Mouse (Mus musculus) stomach, postnatal 0 days (tissue): Measurements from ENCODE around the gene Snapin.

Source experiments
- CTCF ChIP-seq: IDR thresholded peaks from 2 replicates; pipeline ENCODE4 v1.5.1; 2016; ENCODE audit warnings: antibody characterized with exemption, low read depth, mild to moderate bottlenecking, moderate library complexity
- EP300 ChIP-seq: optimal IDR thresholded peaks from 2 replicates; pipeline ENCODE3; 2016; ENCODE audit warnings: antibody characterized with exemption

DNA sequence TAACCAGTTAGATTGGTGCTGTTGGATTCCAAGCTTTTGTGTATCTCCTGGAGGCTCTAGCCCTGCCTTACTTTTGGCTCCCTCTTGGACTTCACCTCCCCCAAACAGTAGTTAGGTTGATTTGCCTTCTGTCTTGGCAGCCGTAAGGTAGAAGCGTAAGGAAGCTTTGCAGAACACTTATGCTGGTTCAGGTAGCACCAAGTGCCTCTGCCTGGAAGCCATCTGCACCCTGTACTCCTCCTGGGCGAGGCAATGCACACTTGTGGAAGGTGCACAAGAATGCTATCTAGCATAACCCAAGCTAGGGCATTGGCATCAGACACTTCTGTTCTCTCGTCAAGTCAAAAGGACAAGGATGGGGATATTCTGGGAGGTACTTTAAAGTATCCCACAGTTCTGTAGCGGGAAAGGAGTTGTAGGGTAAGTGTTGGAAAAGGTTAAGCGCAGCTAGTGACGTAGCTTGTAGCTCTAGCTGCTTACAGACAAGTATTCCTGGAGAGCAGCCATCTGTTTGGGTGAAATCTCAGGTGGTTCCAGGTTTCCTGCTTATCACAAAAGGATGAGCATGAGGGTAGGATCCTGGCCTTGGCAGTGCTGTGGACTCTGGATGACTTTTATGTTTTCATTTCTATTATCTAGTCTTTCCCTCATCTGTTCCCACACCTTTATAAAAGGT, 5.2 kb upstream of the Snapin start:
- TF ChIP-seq CTCF (no peak), EP300 (no peak)
